Mouse (Mus musculus) liver, embryonic 14.5 days (tissue): Measurements from ENCODE around the gene B430218F22Rik. TPM values are rescaled to one million over a fixed set of nuclear protein-coding genes. Genes with fewer than 3 reads are reported as not detected.

ENCODE experiments used
- ATAC-seq: fragments of 200-750 bp; cut with Nextera tagmentation; 2 replicates; pipeline ENCODE4 v1.8.0; 2017; ENCODE audit warnings: moderate number of reproducible peaks, mild to moderate bottlenecking, moderate library complexity; ENCODE audit not compliant: insufficient read depth
- DNase-seq, 3 experiments: peaks; one replicate each; pipeline ENCODE4 v3.0.0-alpha.2; 2012 to 2013; ENCODE audit warnings: low read depth in 3 of 3, low spot score in 3 of 3
- H3K27ac ChIP-seq: fragments of 300-500 bp; sonication (generic); 2 replicates; pipeline ENCODE4 v1.5.1; 2014; ENCODE audit warnings: moderate library complexity, mild to moderate bottlenecking, control low read depth, inconsistent platforms
- H3K27me3 ChIP-seq: fragments of 300-500 bp; sonication (generic); 2 replicates; pipeline ENCODE4 v1.6.1; 2014; ENCODE audit warnings: mild to moderate bottlenecking, low read length, moderate library complexity; ENCODE audit not compliant: control insufficient read depth, insufficient read depth
- H3K36me3 ChIP-seq: fragments of 300-500 bp; sonication (generic); replicated peaks from 2 replicates; pipeline ENCODE4 v1.6.1; 2014; ENCODE audit warnings: low read depth; ENCODE audit not compliant: control insufficient read depth, insufficient read depth
- H3K4me1 ChIP-seq, 2 experiments: fragments of 200-500 bp in 1 of 2; fragments of 300-500 bp in 1 of 2; sonication (generic) in 1 of 2; replicated peaks; 2 replicates each; pipeline ENCODE4 v1.6.1; 2012 to 2014; ENCODE audit warnings: antibody characterized with exemption in 1 of 2, inconsistent platforms in 1 of 2, low read length in 1 of 2; ENCODE audit not compliant: control insufficient read depth in 2 of 2, insufficient read depth in 2 of 2
- H3K4me2 ChIP-seq: fragments of 300-500 bp; sonication (generic); 2 replicates; pipeline ENCODE4 v1.6.1; 2014; ENCODE audit warnings: low read depth, mild to moderate bottlenecking, control low read depth, moderate library complexity
- H3K4me3 ChIP-seq, 2 experiments: fragments of 200-500 bp in 1 of 2; fragments of 300-500 bp in 1 of 2; sonication (generic) in 1 of 2; 2 replicates each; pipeline ENCODE4 v1.5.1; 2012 to 2014; ENCODE audit warnings: low read depth in 2 of 2, low read length in 2 of 2, mild to moderate bottlenecking in 2 of 2, control low read depth in 1 of 2, inconsistent platforms in 1 of 2, moderate library complexity in 1 of 2; ENCODE audit not compliant: insufficient read depth in 1 of 2
- H3K9ac ChIP-seq: fragments of 300-500 bp; sonication (generic); replicated peaks from 2 replicates; pipeline ENCODE4 v1.6.1; 2014; ENCODE audit warnings: mild to moderate bottlenecking, control low read depth, moderate library complexity
- H3K9me3 ChIP-seq: fragments of 300-500 bp; sonication (generic); 2 replicates; pipeline ENCODE4 v1.6.1; 2016; ENCODE audit warnings: low read length, mixed read lengths; ENCODE audit not compliant: control insufficient read depth
- CTCF ChIP-seq: IDR thresholded peaks from 2 replicates; pipeline ENCODE4 v1.5.1; 2016; ENCODE audit warnings: antibody characterized with exemption, low read depth, control low read depth
- EP300 ChIP-seq: IDR thresholded peaks from 2 replicates; pipeline ENCODE4 v1.6.1; 2016; ENCODE audit warnings: antibody characterized with exemption, low read depth
- WGBS: fragments of 180-500 bp; shearing (Covaris S2); extraction: QIAGEN DNeasy Blood & Tissue Kit; methylation state at CpG from one replicate; pipeline ENCODE4 v1.1.7; 2014; ENCODE audit not compliant: insufficient replicate concordance; 5-methylcytosine and 5-hydroxymethylcytosine counted together
- polyA plus RNA-seq, 2 experiments: library from polyadenylated mRNA; depleted of rRNA in 1 of 2; stranded (reverse) in 1 of 2; unstranded in 1 of 2; fragments of >200 nt; fragmentation: Nextera tagmentation in 1 of 2; extraction: Ambion mirVana in 1 of 2; gene quantifications; 2 replicates each; pipeline versions ENCODE4 v1.2.1 to v1.2.3; 2012 to 2014

Gene B430218F22Rik
- polyA plus RNA-seq, 2 experiments, result 0.08 to 0.19 TPM

DNA sequence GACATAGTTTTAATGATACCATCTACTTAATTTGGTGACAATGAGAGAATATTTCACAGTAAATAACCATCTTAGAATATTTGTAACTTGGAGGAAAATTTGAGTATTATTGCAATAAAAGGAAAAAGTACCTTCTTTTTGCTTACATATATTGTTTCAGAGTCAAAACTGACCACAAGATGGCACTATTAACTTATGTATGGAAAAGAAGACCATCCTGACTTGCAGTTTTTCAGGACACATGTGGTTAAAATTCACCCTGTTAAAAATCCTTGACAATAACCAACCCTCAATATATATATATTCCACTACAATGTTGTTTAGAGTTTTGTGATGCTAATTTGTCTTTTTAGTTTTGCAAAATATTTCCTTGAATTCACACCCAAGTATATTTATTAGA, 17.1 kb downstream of the B430218F22Rik start:
- TF ChIP-seq CTCF (peak; percentile 35; the same call in 1 of the 2 replicates), EP300 (no peak)
- Histone ChIP-seq H3K36me3 (no peaks in the 10 kb centered on the region), H3K9ac (no peak overlapping the region), H3K4me1 (no peaks in the 10 kb centered on the region), H3K4me3 (no peak overlapping the region), H3K9me3 (no peaks in the 10 kb centered on the region), H3K27me3 (no peaks in the 10 kb centered on the region), H3K27ac (no peak overlapping the region), H3K4me2 (no peak overlapping the region)
- DNase-seq (peak; percentile 16 to 41 (median 27)), ATAC-seq (no peak)

DNA sequence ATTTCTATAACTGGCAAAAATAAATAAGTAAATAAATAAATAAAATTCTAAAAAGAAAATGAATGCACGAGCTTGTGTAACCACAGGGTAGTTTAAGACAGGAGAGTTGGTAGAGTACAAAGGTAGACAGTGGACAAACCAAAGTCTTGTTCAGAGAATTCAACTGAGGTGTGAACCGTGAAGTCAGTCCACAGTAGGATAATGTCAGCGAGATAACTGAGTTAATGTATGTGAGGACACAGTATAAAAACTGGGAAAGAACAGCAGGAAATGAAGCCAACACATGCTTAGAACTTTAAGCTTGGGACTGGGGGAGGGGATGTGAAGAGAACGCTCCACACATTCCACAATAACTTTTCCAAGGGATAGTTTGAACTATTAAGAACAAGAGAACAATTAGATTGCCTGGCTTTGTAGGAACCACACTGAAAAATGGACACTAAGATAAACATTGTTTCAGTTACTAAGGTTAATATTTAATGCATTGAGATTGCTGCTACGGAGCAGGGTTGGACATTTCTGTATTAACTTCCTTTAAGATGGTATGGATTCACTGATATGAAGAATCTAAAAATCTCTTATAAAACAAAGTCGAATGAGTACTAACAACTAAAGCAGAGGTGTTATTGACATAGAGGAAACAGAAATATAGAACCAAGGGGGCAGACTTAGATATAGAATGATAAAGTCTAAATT, 25.0 kb downstream of the B430218F22Rik start:
- Histone ChIP-seq H3K9ac (no peak overlapping the region), H3K27me3 (no peaks in the 10 kb centered on the region), H3K4me1 (no peaks in the 10 kb centered on the region), H3K27ac (no peak overlapping the region), H3K9me3 (no peaks in the 10 kb centered on the region), H3K4me3 (no peak overlapping the region), H3K4me2 (no peak overlapping the region), H3K36me3 (no peaks in the 10 kb centered on the region)
- TF ChIP-seq EP300, result no peak
- no peak for TF ChIP-seq CTCF
- DNase-seq (no peak), ATAC-seq (no peak)
- WGBS, result 52% methylated on average over 6 of the region's 6 CpGs

DNA sequence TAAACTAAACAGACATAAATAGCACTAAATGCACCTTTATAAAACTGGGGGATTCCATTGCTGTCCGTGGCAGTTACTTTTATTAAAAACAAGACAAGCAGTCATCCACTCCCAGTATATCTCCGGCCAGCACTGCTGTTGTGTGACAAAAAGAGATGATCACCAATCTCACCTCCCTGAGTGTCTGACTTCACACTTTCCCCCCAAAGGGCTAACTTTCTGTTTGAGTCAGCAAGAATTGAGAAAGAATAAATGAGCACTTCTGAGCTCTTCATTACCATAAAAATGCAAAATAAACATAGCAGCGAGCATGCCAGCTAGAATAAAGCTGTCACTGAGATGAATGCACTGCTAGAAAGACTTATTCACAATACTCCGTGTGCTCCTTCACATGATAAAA, 31.7 kb downstream of the B430218F22Rik start:
- no peaks in the 10 kb centered on the region for H3K4me1 ChIP-seq
- DNase-seq (no peak), ATAC-seq (no peak)
- WGBS, result 53% methylated on average over 4 of the region's 4 CpGs
- TF ChIP-seq EP300, result no peak
- no peak for TF ChIP-seq CTCF
- H3K27ac ChIP-seq, result no peak overlapping the region
- no peak overlapping the region for H3K4me3 ChIP-seq
- no peaks in the 10 kb centered on the region for H3K36me3 ChIP-seq
- no peak overlapping the region for H3K4me2 ChIP-seq
- no peak overlapping the region for H3K9ac ChIP-seq
- H3K27me3 ChIP-seq, result no peaks in the 10 kb centered on the region
- no peaks in the 10 kb centered on the region for H3K9me3 ChIP-seq

- 10% methylated on average over 1 of the region's 1 CpGs for WGBS
- H3K9me3 ChIP-seq, result no peaks in the 10 kb centered on the region
- H3K27me3 ChIP-seq, result no peaks in the 10 kb centered on the region
- no peaks in the 10 kb centered on the region for H3K36me3 ChIP-seq
- no peak overlapping the region for H3K4me3 ChIP-seq
- no peak overlapping the region for H3K9ac ChIP-seq
- H3K4me1 ChIP-seq, result no peaks in the 10 kb centered on the region
- H3K4me2 ChIP-seq, result no peak overlapping the region
- ATAC-seq, result no peak
- DNase-seq, result no peak
- TF ChIP-seq CTCF (no peak), EP300 (no peak)
- no peak overlapping the region for H3K27ac ChIP-seq
Observed at GRCm38 (mm10) chr13:118420408-118420807, 34.0 kb downstream of the B430218F22Rik start.

- Histone ChIP-seq H3K36me3 (no peaks in the 10 kb centered on the region), H3K9ac (no peak overlapping the region), H3K4me1 (no peaks in the 10 kb centered on the region), H3K9me3 (no peaks in the 10 kb centered on the region), H3K4me2 (no peak overlapping the region), H3K27ac (no peak overlapping the region), H3K4me3 (no peak overlapping the region), H3K27me3 (no peaks in the 10 kb centered on the region)
- ATAC-seq (no peak), DNase-seq (no peak)
- no peak for TF ChIP-seq EP300
- TF ChIP-seq CTCF, result no peak
- 13% methylated on average over 1 of the region's 1 CpGs for WGBS
Observed at GRCm38 (mm10) chr13:118420847-118421246, 34.4 kb downstream of the B430218F22Rik start.

Other genes with a start within 250 kb of the B430218F22Rik start
- gene Mrps30, start 622 bp downstream of the B430218F22Rik start, polyA plus RNA-seq (2012; rRNA removed), result 9.5 and 10.0 TPM in 2 replicates
- gene Mrps30, start 622 bp downstream of the B430218F22Rik start, polyA plus RNA-seq (2014; fragmentation: Nextera tagmentation; extraction: Ambion mirVana), result 17.5 and 19.6 TPM in 2 replicates